Mouse (Mus musculus): ENCODE results near the gene BC030867. TPM values are rescaled to one million over a fixed set of nuclear protein-coding genes. Genes with fewer than 3 reads are reported as not detected.

BC030867 gene
- polyA plus RNA-seq, 1 experiment from 2014 or later = 22.2 TPM

GRCm38 (mm10) chr11:102215511-102215910 is 33.2 kb upstream of the BC030867 start:
- no peaks in the 10 kb centered on the region for H3K27me3 ChIP-seq
- no peak overlapping the region for H3K4me3 ChIP-seq (replicated peaks)
- H3K36me3 ChIP-seq = 0 out of 2 replicates have a peak, but pooled peaks cover 3% of the 10 kb centered on the region
- H3K4me2 ChIP-seq = peak overlapping the region; percentile 29
- ATAC-seq (replicated peaks; ENCODE audit: low FRiP score) = no peak
- 60% methylated on average over 11 of the region's 11 CpGs for WGBS
- no peaks in the 10 kb centered on the region for H3K9me3 ChIP-seq (replicated peaks)
- no peak overlapping the region for H3K9ac ChIP-seq
- H3K27ac ChIP-seq = no peak overlapping the region
- peaks cover 87% of the 10 kb centered on the region for H3K4me1 ChIP-seq

GRCm38 (mm10) chr11:102216056-102216885 is 32.4 kb upstream of the BC030867 start:
- H3K4me3 ChIP-seq (replicated peaks) = no peak overlapping the region
- H3K27ac ChIP-seq = peak overlapping the region; percentile 66; the same call in 1 of the 2 replicates
- H3K9me3 ChIP-seq (replicated peaks) = no peaks in the 10 kb centered on the region
- no peaks in the 10 kb centered on the region for H3K27me3 ChIP-seq
- 0 out of 2 replicates have a peak, but pooled peaks cover 3% of the 10 kb centered on the region for H3K36me3 ChIP-seq
- H3K9ac ChIP-seq = no peak overlapping the region
- ATAC-seq (replicated peaks; ENCODE audit: low FRiP score) = no peak
- H3K4me2 ChIP-seq = peak overlapping the region; percentile 76
- H3K4me1 ChIP-seq = peaks cover 90% of the 10 kb centered on the region
- WGBS = 40% methylated on average over 12 of the region's 12 CpGs

- no peak overlapping the region for H3K9ac ChIP-seq
- H3K4me1 ChIP-seq = peaks cover 89% of the 10 kb centered on the region
- ATAC-seq (replicated peaks; ENCODE audit: low FRiP score) = no peak
- H3K36me3 ChIP-seq = no peaks in the 10 kb centered on the region
- H3K4me2 ChIP-seq = peak overlapping the region; percentile 76
- 50% methylated on average over 5 of the region's 5 CpGs for WGBS
- no peaks in the 10 kb centered on the region for H3K9me3 ChIP-seq (replicated peaks)
- H3K27me3 ChIP-seq = no peaks in the 10 kb centered on the region
- H3K4me3 ChIP-seq (replicated peaks) = no peak overlapping the region
- H3K27ac ChIP-seq = peak overlapping the region; percentile 49; the same call in 1 of the 2 replicates
Observed at GRCm38 (mm10) chr11:102216886-102217240, 31.8 kb upstream of the BC030867 start.

GRCm38 (mm10) chr11:102217396-102217795 is 31.3 kb upstream of the BC030867 start:
- H3K36me3 ChIP-seq = no peaks in the 10 kb centered on the region
- peak overlapping the region; percentile 89; the same call in 1 of the 2 replicates for H3K27ac ChIP-seq
- H3K4me2 ChIP-seq = peak overlapping the region; percentile 76
- no peaks in the 10 kb centered on the region for H3K9me3 ChIP-seq (replicated peaks)
- H3K9ac ChIP-seq = no peak overlapping the region
- peaks cover 91% of the 10 kb centered on the region for H3K4me1 ChIP-seq
- WGBS = 84% methylated on average over 6 of the region's 6 CpGs
- H3K4me3 ChIP-seq (replicated peaks) = peak overlapping the region; percentile 42
- H3K27me3 ChIP-seq = no peaks in the 10 kb centered on the region
- no peak for ATAC-seq (replicated peaks; ENCODE audit: low FRiP score)

- no peaks in the 10 kb centered on the region for H3K9me3 ChIP-seq (replicated peaks)
- H3K27me3 ChIP-seq = no peaks in the 10 kb centered on the region
- peak overlapping the region; percentile 76 for H3K4me2 ChIP-seq
- H3K9ac ChIP-seq = peak overlapping the region; percentile 45; the same call in 1 of the 2 replicates
- peak overlapping the region; percentile 89 for H3K27ac ChIP-seq
- peaks cover 3% of the 10 kb centered on the region; the same call in 1 of the 2 replicates for H3K36me3 ChIP-seq
- H3K4me3 ChIP-seq (replicated peaks) = peak overlapping the region; percentile 42
- 56% methylated on average over 7 of the region's 7 CpGs for WGBS
- peaks cover 97% of the 10 kb centered on the region for H3K4me1 ChIP-seq
- ATAC-seq (replicated peaks; ENCODE audit: low FRiP score) = no peak
Observed at GRCm38 (mm10) chr11:102217876-102218430, 30.7 kb upstream of the BC030867 start.

GRCm38 (mm10) chr11:102218783-102219182 is 29.9 kb upstream of the BC030867 start:
- Histone ChIP-seq H3K4me2 (peak overlapping the region; percentile 76), H3K27ac (peak overlapping the region; percentile 89), H3K36me3 (peaks cover 3% of the 10 kb centered on the region; the same call in 1 of the 2 replicates), H3K9me3 (replicated peaks) (no peaks in the 10 kb centered on the region), H3K27me3 (no peaks in the 10 kb centered on the region), H3K4me3 (replicated peaks) (peak overlapping the region; percentile 42), H3K9ac (peak overlapping the region; percentile 45), H3K4me1 (peaks cover 94% of the 10 kb centered on the region)
- WGBS = 0% methylated on average over 10 of the region's 10 CpGs
- peak; percentile 82 for ATAC-seq (replicated peaks; ENCODE audit: low FRiP score)

GRCm38 (mm10) chr11:102219247-102219993 is 29.3 kb upstream of the BC030867 start:
- WGBS = 56% methylated on average over 14 of the region's 14 CpGs
- ATAC-seq (replicated peaks; ENCODE audit: low FRiP score) = 0 out of 2 replicates have a peak, but pooled peaks have one; percentile 1

GRCm38 (mm10) chr11:102219994-102220346 is 28.7 kb upstream of the BC030867 start:
- peaks cover 3% of the 10 kb centered on the region; the same call in 1 of the 2 replicates for H3K36me3 ChIP-seq
- ATAC-seq (replicated peaks; ENCODE audit: low FRiP score) = no peak
- H3K4me1 ChIP-seq = peaks cover 94% of the 10 kb centered on the region
- H3K27ac ChIP-seq = no peak overlapping the region
- H3K9ac ChIP-seq = no peak overlapping the region
- H3K27me3 ChIP-seq = no peaks in the 10 kb centered on the region
- no peaks in the 10 kb centered on the region for H3K9me3 ChIP-seq (replicated peaks)
- H3K4me3 ChIP-seq (replicated peaks) = no peak overlapping the region
- no peak overlapping the region for H3K4me2 ChIP-seq
- 65% methylated on average over 4 of the region's 4 CpGs for WGBS

More at GRCm38 (mm10) chr11:102219247-102219993, 29.3 kb upstream of the BC030867 start:
- Histone ChIP-seq H3K9ac (no peak overlapping the region), H3K27me3 (no peaks in the 10 kb centered on the region), H3K9me3 (replicated peaks) (no peaks in the 10 kb centered on the region), H3K27ac (peak overlapping the region; percentile 89), H3K4me1 (peaks cover 94% of the 10 kb centered on the region), H3K36me3 (peaks cover 3% of the 10 kb centered on the region; the same call in 1 of the 2 replicates), H3K4me2 (peak overlapping the region; percentile 76), H3K4me3 (replicated peaks) (peak overlapping the region; percentile 42)

GRCm38 (mm10) chr11:102220451-102220850 is 28.2 kb upstream of the BC030867 start:
- Histone ChIP-seq H3K9ac (no peak overlapping the region), H3K27ac (no peak overlapping the region), H3K9me3 (replicated peaks) (no peaks in the 10 kb centered on the region), H3K36me3 (peaks cover 3% of the 10 kb centered on the region; the same call in 1 of the 2 replicates), H3K27me3 (no peaks in the 10 kb centered on the region), H3K4me1 (peaks cover 92% of the 10 kb centered on the region), H3K4me3 (replicated peaks) (no peak overlapping the region), H3K4me2 (no peak overlapping the region)
- 66% methylated on average over 6 of the region's 6 CpGs for WGBS
- ATAC-seq (replicated peaks; ENCODE audit: low FRiP score) = no peak

GRCm38 (mm10) chr11:102221243-102221953 is 27.3 kb upstream of the BC030867 start:
- 0 out of 2 replicates have a peak overlapping the region, but pooled peaks have one; percentile 5 for H3K9ac ChIP-seq
- H3K9me3 ChIP-seq (replicated peaks) = no peaks in the 10 kb centered on the region
- no peaks in the 10 kb centered on the region for H3K27me3 ChIP-seq
- WGBS = 78% methylated on average over 8 of the region's 8 CpGs
- peaks cover 3% of the 10 kb centered on the region; the same call in 1 of the 2 replicates for H3K36me3 ChIP-seq
- no peak for ATAC-seq (replicated peaks; ENCODE audit: low FRiP score)
- no peak overlapping the region for H3K27ac ChIP-seq
- no peak overlapping the region for H3K4me2 ChIP-seq
- no peak overlapping the region for H3K4me3 ChIP-seq (replicated peaks)
- H3K4me1 ChIP-seq = peaks cover 88% of the 10 kb centered on the region

GRCm38 (mm10) chr11:102221954-102222351 is 26.7 kb upstream of the BC030867 start:
- H3K4me3 ChIP-seq (replicated peaks) = no peak overlapping the region
- 53% methylated on average over 8 of the region's 8 CpGs for whole genome bisulfite sequencing
- peaks cover 87% of the 10 kb centered on the region for H3K4me1 ChIP-seq
- no peaks in the 10 kb centered on the region for H3K27me3 ChIP-seq
- no peak overlapping the region for H3K4me2 ChIP-seq
- H3K9ac ChIP-seq = peak overlapping the region; percentile 5; the same call in 1 of the 2 replicates
- H3K27ac ChIP-seq = no peak overlapping the region
- H3K9me3 ChIP-seq (replicated peaks) = no peaks in the 10 kb centered on the region
- H3K36me3 ChIP-seq = peaks cover 3% of the 10 kb centered on the region; the same call in 1 of the 2 replicates
- ATAC-seq (replicated peaks; ENCODE audit: low FRiP score) = no peak

Data from kidney, embryonic 15.5 days (tissue).